Mouse (Mus musculus): ENCODE results near the gene Pcgf2. TPM values are rescaled to one million over a fixed set of nuclear protein-coding genes. Genes with fewer than 3 reads are reported as not detected.

Pcgf2 gene
- polyA plus RNA-seq, 1 experiment from 2014 or later, result 24.1 TPM

DNA sequence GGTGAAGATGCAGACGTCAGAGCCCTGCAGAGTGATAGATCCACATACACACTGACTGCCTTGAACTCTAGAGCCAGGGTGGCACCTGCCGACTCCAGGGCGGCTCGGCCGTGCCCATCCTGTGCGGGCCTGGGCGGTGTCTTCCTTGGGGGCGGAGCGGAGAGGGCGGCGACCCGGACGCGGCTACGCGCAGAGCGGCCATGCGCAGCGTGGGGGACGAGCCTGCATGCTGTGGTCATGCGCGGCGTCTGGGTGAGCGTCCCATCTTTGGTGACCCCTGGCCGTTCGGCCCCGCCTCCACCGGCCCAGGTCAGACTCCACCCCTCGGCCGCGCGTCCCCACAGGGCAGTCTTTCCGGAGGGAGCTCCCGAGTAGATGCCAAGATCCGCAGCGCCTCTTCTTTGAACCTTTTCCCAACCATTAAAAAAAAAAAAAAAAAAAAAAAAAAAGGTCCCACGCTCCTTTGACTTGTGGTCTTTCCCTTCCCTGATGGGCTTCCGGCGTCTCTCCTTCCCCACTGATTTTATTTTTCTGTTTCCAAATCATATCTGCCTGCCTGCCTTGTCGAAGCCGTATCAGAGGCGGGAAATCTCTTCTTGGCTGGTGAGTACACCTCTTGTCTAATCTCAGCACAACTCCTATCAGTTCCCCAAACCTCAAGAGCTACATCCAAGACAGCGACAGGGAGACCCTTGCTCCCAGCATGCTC is 14.5 kb downstream of the Pcgf2 start, which contains the start of gene Cisd3:
TSS of gene Cisd3 (plus strand) at position 214 of the 709 bp plus-strand sequence.
- peak; percentile 91 for DNase-seq (ENCODE audit: low spot score)
- H3K4me1 ChIP-seq, result peaks cover 35% of the 10 kb centered on the region
- WGBS, result 1% methylated on average over 43 of the region's 43 CpGs
- H3K9me3 ChIP-seq, result no peaks in the 10 kb centered on the region
- peak within 1 kb of the TSS; percentile 61 for H3K4me3 ChIP-seq
- peaks cover 72% of the 10 kb centered on the region for H3K36me3 ChIP-seq (replicated peaks)
- peak within 1 kb of the TSS; percentile 63 for H3K27ac ChIP-seq (replicated peaks)
- 0 out of 2 replicates have a peak, but pooled peaks cover 3% of the 10 kb centered on the region for H3K27me3 ChIP-seq (replicated peaks; ENCODE audit: low read depth, poor library complexity, severe bottlenecking)

DNA sequence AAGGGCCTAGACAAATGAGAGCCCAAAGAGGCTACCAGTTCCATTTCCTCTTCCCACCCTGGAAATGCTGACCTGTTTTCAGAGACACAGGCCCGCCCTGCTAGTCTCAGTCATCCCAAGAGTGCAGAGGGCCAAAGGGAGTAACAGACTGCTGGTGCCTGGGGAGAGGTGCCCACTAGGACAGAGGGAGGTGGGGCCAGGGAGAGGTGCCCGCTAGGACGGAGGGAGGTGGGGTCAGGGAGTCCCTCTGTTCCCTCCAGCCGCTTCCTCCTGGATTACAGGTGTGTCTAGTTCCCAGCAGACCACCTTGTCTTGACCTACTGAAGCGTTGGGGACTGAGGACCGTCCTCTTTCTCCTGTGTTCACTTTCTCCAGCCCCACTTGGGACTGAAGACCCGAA is 15.5 kb downstream of the Pcgf2 start:
- Histone ChIP-seq H3K4me1 (peaks cover 35% of the 10 kb centered on the region), H3K36me3 (replicated peaks) (peaks cover 72% of the 10 kb centered on the region), H3K4me3 (0 out of 2 replicates have a peak overlapping the region, but pooled peaks have one; percentile 5), H3K27ac (replicated peaks) (0 out of 2 replicates have a peak overlapping the region, but pooled peaks have one; percentile 5), H3K27me3 (replicated peaks; ENCODE audit: low read depth, poor library complexity, severe bottlenecking) (0 out of 2 replicates have a peak, but pooled peaks cover 3% of the 10 kb centered on the region), H3K9me3 (no peaks in the 10 kb centered on the region)
- 42% methylated on average over 7 of the region's 7 CpGs for WGBS
- no peak for DNase-seq (ENCODE audit: low spot score)

DNA sequence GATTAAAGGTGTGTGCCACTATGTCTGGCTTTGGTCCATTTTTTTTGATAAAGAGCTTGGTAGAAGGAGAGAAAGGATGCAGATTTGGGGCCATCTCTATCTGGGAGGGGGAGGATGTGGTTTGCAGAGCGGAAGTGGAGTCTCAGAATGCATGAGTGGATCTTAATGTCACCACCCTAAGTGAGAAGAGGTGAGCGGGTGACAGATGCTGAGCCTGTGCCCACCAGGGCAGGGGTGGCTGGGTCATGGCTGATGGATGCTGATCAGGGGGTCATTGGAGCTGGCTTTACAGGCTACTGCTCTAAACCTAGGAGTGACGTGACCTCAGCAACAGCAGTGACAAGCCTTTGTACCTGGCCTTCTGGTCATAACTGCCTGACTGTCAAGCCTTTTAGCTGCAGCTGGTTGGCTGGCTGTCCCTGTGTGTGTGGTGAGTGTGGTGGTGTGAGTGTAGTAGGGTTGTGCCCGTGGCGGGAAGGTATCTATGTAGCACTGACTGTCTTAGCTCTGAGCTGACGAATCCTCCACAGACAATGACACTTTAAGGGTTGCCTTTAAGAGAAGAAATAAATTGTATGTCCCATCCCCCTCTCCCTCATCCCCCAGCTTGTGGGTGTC is 16.1 kb downstream of the Pcgf2 start:
- DNase-seq (ENCODE audit: low spot score), result no peak
- Histone ChIP-seq H3K27me3 (replicated peaks; ENCODE audit: low read depth, poor library complexity, severe bottlenecking) (0 out of 2 replicates have a peak, but pooled peaks cover 3% of the 10 kb centered on the region), H3K27ac (replicated peaks) (no peak overlapping the region), H3K36me3 (replicated peaks) (peaks cover 73% of the 10 kb centered on the region), H3K4me3 (0 out of 2 replicates have a peak overlapping the region, but pooled peaks have one; percentile 5), H3K4me1 (peaks cover 35% of the 10 kb centered on the region), H3K9me3 (no peaks in the 10 kb centered on the region)
- 87% methylated on average over 6 of the region's 6 CpGs for WGBS

DNA sequence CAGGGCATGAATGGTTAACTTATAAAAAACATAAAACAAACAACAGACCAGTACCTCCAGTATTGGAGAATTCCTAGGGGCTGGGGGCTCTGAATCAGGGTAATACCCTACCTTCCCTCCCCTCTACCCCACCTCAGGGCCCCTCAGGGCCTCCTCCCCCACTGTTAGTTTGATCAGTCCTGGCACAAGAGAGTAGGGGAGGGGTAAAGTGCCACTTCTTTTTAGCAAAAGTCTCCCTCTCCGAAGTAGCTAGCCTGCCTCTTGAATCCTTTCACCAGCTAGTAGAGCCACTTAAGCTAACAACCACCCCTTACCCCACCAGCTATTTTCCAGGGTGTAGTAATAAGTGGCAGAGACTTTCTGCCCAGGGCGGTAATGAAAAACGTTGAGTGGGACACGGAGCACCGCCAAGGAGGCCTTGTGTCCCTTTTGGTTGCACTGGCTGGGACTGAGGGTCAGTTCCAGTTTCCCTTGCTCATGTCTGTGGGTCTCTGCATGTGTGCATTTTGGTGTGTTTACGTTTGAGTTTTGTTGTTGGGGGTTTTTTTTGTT is 17.7 kb downstream of the Pcgf2 start:
- DNase-seq (ENCODE audit: low spot score), result no peak
- Histone ChIP-seq H3K27me3 (replicated peaks; ENCODE audit: low read depth, poor library complexity, severe bottlenecking) (0 out of 2 replicates have a peak, but pooled peaks cover 3% of the 10 kb centered on the region), H3K4me3 (no peak overlapping the region), H3K36me3 (replicated peaks) (peaks cover 73% of the 10 kb centered on the region), H3K27ac (replicated peaks) (no peak overlapping the region), H3K9me3 (no peaks in the 10 kb centered on the region), H3K4me1 (peaks cover 44% of the 10 kb centered on the region)
- WGBS, result 81% methylated on average over 6 of the region's 6 CpGs

DNA sequence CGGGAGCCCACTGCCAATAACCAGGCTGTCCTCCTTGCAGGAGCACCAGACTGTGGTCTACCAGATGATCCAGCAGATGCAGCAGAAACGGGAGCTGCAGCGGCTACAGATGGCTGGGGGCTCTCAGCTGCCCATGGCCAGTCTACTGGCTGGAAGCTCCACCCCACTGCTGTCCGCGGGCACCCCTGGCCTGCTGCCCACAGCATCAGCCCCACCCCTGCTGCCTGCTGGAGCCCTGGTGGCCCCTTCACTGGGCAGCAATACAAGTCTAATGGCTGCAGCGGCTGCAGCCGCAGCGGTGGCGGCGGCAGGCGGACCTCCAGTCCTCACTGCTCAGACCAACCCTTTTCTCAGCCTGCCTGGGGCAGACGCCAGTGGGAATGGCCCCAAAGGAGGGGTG is 19.9 kb downstream of the Pcgf2 start:
- no peaks in the 10 kb centered on the region for H3K9me3 ChIP-seq
- 0 out of 2 replicates have a peak overlapping the region, but pooled peaks have one; percentile 3 for H3K4me3 ChIP-seq
- no peak for DNase-seq (ENCODE audit: low spot score)
- WGBS, result 85% methylated on average over 12 of the region's 12 CpGs
- 0 out of 2 replicates have a peak, but pooled peaks cover 3% of the 10 kb centered on the region for H3K27me3 ChIP-seq (replicated peaks; ENCODE audit: low read depth, poor library complexity, severe bottlenecking)
- peaks cover 84% of the 10 kb centered on the region for H3K36me3 ChIP-seq (replicated peaks)
- peaks cover 45% of the 10 kb centered on the region for H3K4me1 ChIP-seq
- no peak overlapping the region for H3K27ac ChIP-seq (replicated peaks)

DNA sequence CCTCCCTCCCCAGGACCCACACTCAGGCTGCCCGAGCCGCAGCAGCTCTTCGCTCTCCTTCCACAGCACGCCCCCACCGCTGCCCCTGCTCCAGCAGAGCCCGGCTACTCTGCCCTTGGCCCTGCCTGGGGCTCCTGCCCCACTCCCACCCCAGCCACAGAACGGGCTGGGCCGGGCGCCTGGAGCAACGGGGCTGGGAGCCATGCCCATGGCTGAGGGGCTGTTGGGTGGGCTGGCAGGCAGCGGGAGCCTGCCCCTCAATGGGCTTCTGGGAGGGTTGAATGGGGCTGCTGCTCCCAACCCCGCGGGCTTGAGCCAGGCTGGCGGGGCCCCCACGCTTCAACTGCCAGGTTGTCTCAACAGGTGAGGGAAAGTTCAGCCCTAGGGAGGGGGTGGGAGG is 22.0 kb downstream of the Pcgf2 start:
- no peak for DNase-seq (ENCODE audit: low spot score)
- Histone ChIP-seq H3K27ac (replicated peaks) (peak overlapping the region; percentile 40; the same call in 1 of the 2 replicates), H3K27me3 (replicated peaks; ENCODE audit: low read depth, poor library complexity, severe bottlenecking) (0 out of 2 replicates have a peak, but pooled peaks cover 3% of the 10 kb centered on the region), H3K4me1 (peaks cover 31% of the 10 kb centered on the region), H3K36me3 (replicated peaks) (peaks cover 96% of the 10 kb centered on the region), H3K9me3 (no peaks in the 10 kb centered on the region), H3K4me3 (no peak overlapping the region)
- WGBS, result 71% methylated on average over 15 of the region's 15 CpGs

DNA sequence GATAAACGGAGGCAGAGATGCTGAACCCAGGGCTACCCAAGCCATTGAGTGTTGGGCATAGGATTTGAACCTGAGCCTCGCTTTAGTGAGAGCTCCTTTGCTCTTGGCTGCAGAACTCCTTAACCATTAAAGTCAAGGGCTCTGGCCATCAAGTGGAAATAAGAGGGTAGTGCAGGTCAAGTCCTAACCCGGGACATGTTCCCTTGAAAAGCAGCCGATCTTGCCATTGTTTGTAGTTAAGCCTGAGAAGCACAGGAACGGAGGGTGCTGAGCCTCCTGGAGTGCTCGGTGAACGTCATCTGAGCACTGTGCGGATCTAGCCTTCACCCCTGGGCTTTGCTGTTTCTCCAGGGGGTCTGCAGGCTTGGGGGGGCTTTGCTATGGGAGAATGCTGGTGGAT is 22.5 kb downstream of the Pcgf2 start:
- Histone ChIP-seq H3K4me3 (no peak overlapping the region), H3K27me3 (replicated peaks; ENCODE audit: low read depth, poor library complexity, severe bottlenecking) (0 out of 2 replicates have a peak, but pooled peaks cover 3% of the 10 kb centered on the region), H3K9me3 (no peaks in the 10 kb centered on the region), H3K4me1 (peaks cover 31% of the 10 kb centered on the region), H3K36me3 (replicated peaks) (peaks cover 98% of the 10 kb centered on the region), H3K27ac (replicated peaks) (peak overlapping the region; percentile 40; the same call in 1 of the 2 replicates)
- WGBS, result 37% methylated on average over 8 of the region's 8 CpGs
- DNase-seq (ENCODE audit: low spot score), result no peak

DNA sequence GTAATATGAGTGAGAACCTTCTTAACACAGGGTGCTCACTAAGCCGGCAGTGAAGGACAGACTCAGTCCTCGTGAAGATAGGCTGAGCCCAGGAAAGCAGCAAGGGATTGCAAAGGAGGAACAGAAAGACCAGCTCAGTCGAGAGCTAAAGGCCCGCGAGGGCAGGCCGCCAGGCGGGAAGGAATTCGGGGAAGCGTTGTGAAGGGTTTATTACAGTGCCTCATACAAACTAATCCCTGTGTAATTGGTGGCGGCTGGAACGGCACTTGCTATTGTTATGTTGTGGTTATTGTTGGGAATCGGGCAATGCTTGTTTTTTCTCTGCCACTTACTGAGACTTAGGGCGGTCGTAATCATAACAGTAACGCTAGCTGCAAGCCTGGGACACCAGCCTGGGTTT is 22.9 kb downstream of the Pcgf2 start:
- 0 out of 2 replicates have a peak overlapping the region, but pooled peaks have one; percentile 40 for H3K27ac ChIP-seq (replicated peaks)
- no peak for DNase-seq (ENCODE audit: low spot score)
- 60% methylated on average over 15 of the region's 15 CpGs for WGBS
- H3K27me3 ChIP-seq (replicated peaks; ENCODE audit: low read depth, poor library complexity, severe bottlenecking), result 0 out of 2 replicates have a peak, but pooled peaks cover 3% of the 10 kb centered on the region
- H3K9me3 ChIP-seq, result no peaks in the 10 kb centered on the region
- H3K4me1 ChIP-seq, result peaks cover 31% of the 10 kb centered on the region
- H3K4me3 ChIP-seq, result no peak overlapping the region
- peaks cover 99% of the 10 kb centered on the region for H3K36me3 ChIP-seq (replicated peaks)

DNA sequence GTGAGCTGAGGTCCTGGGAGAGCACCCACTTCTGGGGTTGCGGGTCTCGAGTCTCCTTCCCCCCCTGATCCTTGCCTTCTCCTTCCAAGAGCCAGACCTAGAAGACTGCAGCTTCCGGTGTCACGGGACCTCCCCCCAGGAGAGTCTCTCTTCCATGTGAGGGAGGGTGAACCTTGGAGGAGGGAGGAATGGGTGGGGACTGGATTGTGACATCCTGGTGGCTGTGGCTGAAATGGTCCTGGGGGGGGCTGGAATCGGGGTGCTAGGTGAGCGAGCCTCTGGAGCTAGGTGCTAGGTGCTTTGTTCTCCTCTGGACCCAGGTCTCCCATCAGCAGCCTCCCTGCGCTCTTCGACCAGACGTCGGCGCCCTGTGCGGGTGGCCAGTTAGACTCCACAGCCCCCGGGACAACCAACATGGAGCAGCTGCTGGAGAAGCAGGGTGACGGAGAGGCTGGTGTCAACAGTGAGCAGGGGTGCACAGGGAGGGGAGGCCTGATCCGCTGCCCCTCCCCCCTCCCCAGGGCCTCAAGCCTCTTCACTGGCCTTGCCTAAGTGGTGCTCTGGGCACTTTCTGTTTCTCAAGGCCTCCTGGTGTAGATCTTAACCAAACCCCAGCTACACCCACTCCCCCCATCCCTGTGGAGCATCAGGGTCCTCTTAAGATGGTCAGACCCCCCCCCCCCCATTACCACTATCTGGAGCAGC is 24.1 kb downstream of the Pcgf2 start:
- WGBS, result 77% methylated on average over 15 of the region's 15 CpGs

DNA sequence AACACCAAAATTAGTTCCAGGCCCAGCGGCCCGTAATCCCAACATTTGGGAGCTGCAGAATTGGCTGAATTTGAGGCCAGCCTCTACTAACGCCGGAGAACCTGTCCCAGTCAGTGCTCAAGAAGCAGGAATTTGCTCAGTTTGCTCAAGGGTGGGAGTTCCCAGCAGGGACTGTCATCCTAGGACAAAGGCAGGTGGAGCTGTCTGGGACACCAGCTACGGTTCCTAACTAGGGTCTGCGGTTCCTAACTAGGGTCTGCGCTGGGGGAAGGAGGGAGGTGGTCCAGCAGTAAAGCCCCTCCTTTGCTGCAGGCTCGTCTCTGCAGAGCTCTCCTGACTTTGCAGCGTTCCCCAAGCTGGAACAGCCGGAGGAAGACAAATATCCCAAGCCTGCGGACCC is 27.1 kb downstream of the Pcgf2 start:
- Histone ChIP-seq H3K27ac (replicated peaks) (no peak overlapping the region), H3K9me3 (no peaks in the 10 kb centered on the region), H3K36me3 (replicated peaks) (peaks cover 100% of the 10 kb centered on the region), H3K27me3 (replicated peaks; ENCODE audit: low read depth, poor library complexity, severe bottlenecking) (no peaks in the 10 kb centered on the region), H3K4me1 (peaks cover 55% of the 10 kb centered on the region), H3K4me3 (no peak overlapping the region)
- WGBS, result 85% methylated on average over 11 of the region's 11 CpGs
- DNase-seq (ENCODE audit: low spot score), result no peak

More for the DNA sequence above, 24.1 kb downstream of the Pcgf2 start:
- Histone ChIP-seq H3K36me3 (replicated peaks) (peaks cover 99% of the 10 kb centered on the region), H3K9me3 (no peaks in the 10 kb centered on the region), H3K4me3 (no peak overlapping the region), H3K27ac (replicated peaks) (no peak overlapping the region), H3K4me1 (peaks cover 32% of the 10 kb centered on the region), H3K27me3 (replicated peaks; ENCODE audit: low read depth, poor library complexity, severe bottlenecking) (no peaks in the 10 kb centered on the region)
- no peak for DNase-seq (ENCODE audit: low spot score)

DNA sequence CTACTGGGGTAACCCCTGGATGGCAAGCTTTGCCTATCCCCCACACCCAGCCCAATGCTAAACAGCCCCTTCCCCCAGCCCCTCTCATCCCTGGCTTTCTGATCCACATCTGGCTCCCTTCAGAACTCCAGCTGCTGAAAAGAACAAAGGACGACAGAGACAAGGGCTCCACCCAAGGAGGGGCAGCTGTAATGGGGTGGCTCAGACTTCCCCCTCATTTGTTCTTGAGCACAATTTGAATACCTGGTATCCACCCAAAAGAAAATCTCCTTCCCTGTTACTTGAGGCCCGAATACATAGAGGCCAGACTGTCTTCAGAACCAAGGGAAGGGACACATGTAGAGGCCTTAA is 29.1 kb downstream of the Pcgf2 start:
- Histone ChIP-seq H3K36me3 (replicated peaks) (peaks cover 100% of the 10 kb centered on the region), H3K27me3 (replicated peaks; ENCODE audit: low read depth, poor library complexity, severe bottlenecking) (no peaks in the 10 kb centered on the region), H3K9me3 (no peaks in the 10 kb centered on the region), H3K4me1 (peaks cover 44% of the 10 kb centered on the region), H3K27ac (replicated peaks) (peak overlapping the region; percentile 66), H3K4me3 (no peak overlapping the region)
- 45% methylated on average over 2 of the region's 2 CpGs for WGBS
- no peak for DNase-seq (ENCODE audit: low spot score)
